Mouse (Mus musculus): Measurements from ENCODE around the gene Kin.

The Kin gene

GRCm38 (mm10) chr2:10080310-10081010, at the start of gene Kin, which contains the start of gene Atp5c1:
TSS of gene Kin (plus strand) at chr2:10080593.
TSS of gene Atp5c1 (minus strand) at chr2:10080510.
- DNase-seq = peak; percentile 97 to 98

GRCm38 (mm10) chr2:10033684-10034083, 46.7 kb upstream of the Kin start:
- no peak for DNase-seq

GRCm38 (mm10) chr2:10034976-10035375, 45.4 kb upstream of the Kin start:
- no peak for DNase-seq

- DNase-seq = peak; percentile 38 to 60
Observed at GRCm38 (mm10) chr2:10047758-10048436, 32.5 kb upstream of the Kin start.

- peak; percentile 94 to 96 for DNase-seq
Observed at GRCm38 (mm10) chr2:10048461-10048860, 31.9 kb upstream of the Kin start, which contains the start of gene Taf3. TSS of gene Taf3 (minus strand) at chr2:10048596.

GRCm38 (mm10) chr2:10049456-10049855, 30.9 kb upstream of the Kin start:
- no peak for DNase-seq

- no peak for DNase-seq
Observed at GRCm38 (mm10) chr2:10050878-10051277, 29.5 kb upstream of the Kin start.

- no peak for DNase-seq
Observed at GRCm38 (mm10) chr2:10051996-10052395, 28.4 kb upstream of the Kin start.

GRCm38 (mm10) chr2:10058836-10059235, 21.6 kb upstream of the Kin start:
- DNase-seq = no peak

- DNase-seq = no peak
Observed at GRCm38 (mm10) chr2:10071751-10072150, 8.6 kb upstream of the Kin start.

- no peak for DNase-seq
Observed at GRCm38 (mm10) chr2:10074470-10074869, 5.9 kb upstream of the Kin start.

GRCm38 (mm10) chr2:10076675-10077074, 3.7 kb upstream of the Kin start:
- DNase-seq = no peak

- DNase-seq = no peak
Observed at GRCm38 (mm10) chr2:10079745-10080309, 566 bp upstream of the Kin start.

GRCm38 (mm10) chr2:10081453-10082080, 1.2 kb downstream of the Kin start:
- no peak for DNase-seq

GRCm38 (mm10) chr2:10082737-10083136, 2.3 kb downstream of the Kin start:
- no peak for DNase-seq

- DNase-seq = no peak
Observed at GRCm38 (mm10) chr2:10087256-10087850, 7.0 kb downstream of the Kin start.

- DNase-seq = no peak
Observed at GRCm38 (mm10) chr2:10094327-10095100, 14.1 kb downstream of the Kin start.

- peak; percentile 72 to 73 for DNase-seq
Observed at GRCm38 (mm10) chr2:10098598-10099215, 18.3 kb downstream of the Kin start.

GRCm38 (mm10) chr2:10100471-10100870, 20.1 kb downstream of the Kin start:
- no peak for DNase-seq

- DNase-seq = peak; percentile 69 to 73
Observed at GRCm38 (mm10) chr2:10101180-10101579, 20.8 kb downstream of the Kin start.

- DNase-seq = no peak
Observed at GRCm38 (mm10) chr2:10108535-10109189, 28.3 kb downstream of the Kin start.
